Mouse (Mus musculus): ENCODE data around the gene Thoc5.
A peak's percentile ranks its signal among the peaks of the same experiment; 100 is the strongest.

Thoc5 gene

GRCm38 (mm10) chr11:4894848-4895816, at the start of gene Thoc5:
Gene Thoc5 (plus strand): TSS chr11:4895320.
- DNase-seq: peak; percentile 82 to 84

GRCm38 (mm10) chr11:4848483-4849248, 46.5 kb upstream of the Thoc5 start:
- peak in 1 of 2 experiments; percentile 61 for DNase-seq

GRCm38 (mm10) chr11:4849258-4849943, 45.7 kb upstream of the Thoc5 start, which contains the start of gene Nf2:
Gene Nf2 (minus strand): TSS chr11:4849536.
- DNase-seq: peak; percentile 97

GRCm38 (mm10) chr11:4850404-4850803, 44.7 kb upstream of the Thoc5 start:
- DNase-seq: no peak

GRCm38 (mm10) chr11:4853021-4853420, 42.1 kb upstream of the Thoc5 start:
- no peak for DNase-seq

- no peak for DNase-seq
These were observed 40.9 kb upstream of the Thoc5 start for GRCm38 (mm10) chr11:4854181-4854580.

GRCm38 (mm10) chr11:4858416-4858815, 36.7 kb upstream of the Thoc5 start:
- DNase-seq: no peak

- DNase-seq: no peak
These were observed 34.1 kb upstream of the Thoc5 start for GRCm38 (mm10) chr11:4860986-4861385.

- no peak for DNase-seq
These were observed 33.1 kb upstream of the Thoc5 start for GRCm38 (mm10) chr11:4861816-4862604.

- no peak for DNase-seq
These were observed 32.4 kb upstream of the Thoc5 start for GRCm38 (mm10) chr11:4862730-4863129.

GRCm38 (mm10) chr11:4865645-4866251, 29.4 kb upstream of the Thoc5 start:
- peak; percentile 77 to 80 for DNase-seq

- DNase-seq: peak; percentile 86 to 88
These were observed 21.2 kb upstream of the Thoc5 start, which contains the start of gene Nipsnap1 for GRCm38 (mm10) chr11:4873755-4874475. Gene Nipsnap1 (plus strand): TSS chr11:4873951.

- peak; percentile 12 to 18 for DNase-seq
These were observed 20.6 kb upstream of the Thoc5 start for GRCm38 (mm10) chr11:4874551-4874950.

GRCm38 (mm10) chr11:4881087-4881486, 14.0 kb upstream of the Thoc5 start:
- DNase-seq: no peak

- DNase-seq: peak in 1 of 2 experiments; percentile 36
These were observed 12.1 kb upstream of the Thoc5 start for GRCm38 (mm10) chr11:4882892-4883627.

GRCm38 (mm10) chr11:4885385-4885903, 9.7 kb upstream of the Thoc5 start:
- peak; percentile 69 to 81 for DNase-seq

- DNase-seq: no peak
These were observed 8.1 kb upstream of the Thoc5 start for GRCm38 (mm10) chr11:4886987-4887386.

- peak; percentile 24 to 65 for DNase-seq
These were observed 5.3 kb downstream of the Thoc5 start for GRCm38 (mm10) chr11:4900437-4900836.

- no peak for DNase-seq
These were observed 6.8 kb downstream of the Thoc5 start for GRCm38 (mm10) chr11:4901956-4902355.

- no peak for DNase-seq
These were observed 11.1 kb downstream of the Thoc5 start for GRCm38 (mm10) chr11:4906231-4906630.
